Mouse (Mus musculus) gastrocnemius, postnatal 14 days (tissue): ENCODE results near the gene Aunip. TPM values are rescaled to one million over a fixed set of nuclear protein-coding genes. Genes with fewer than 3 reads are reported as not detected.
"Not testable (repeated sequence)": the region's sequence is repeated elsewhere in the genome, so short reads cannot be mapped to it uniquely, and the experiment has no call there.

ENCODE experiments used
- DNase-seq: peaks from one replicate; pipeline ENCODE4 v3.0.0; 2021; ENCODE audit warnings: mixed read lengths
- intact Hi-C: fragments of 180-260 bp; cut with DNase I; formaldehyde crosslinking; loops from one replicate; pipeline ENCODE4 v1.15.1; 2025; ENCODE audit warnings: low total_unique reads
- total RNA-seq, 2 experiments: library from RNA; stranded (reverse); gene quantifications; 2 replicates each; pipeline ENCODE4 v1.2.3; 2021

Aunip gene
- total RNA-seq, 2 experiments from 2014 or later = 0.29 to 0.86 TPM

DNA sequence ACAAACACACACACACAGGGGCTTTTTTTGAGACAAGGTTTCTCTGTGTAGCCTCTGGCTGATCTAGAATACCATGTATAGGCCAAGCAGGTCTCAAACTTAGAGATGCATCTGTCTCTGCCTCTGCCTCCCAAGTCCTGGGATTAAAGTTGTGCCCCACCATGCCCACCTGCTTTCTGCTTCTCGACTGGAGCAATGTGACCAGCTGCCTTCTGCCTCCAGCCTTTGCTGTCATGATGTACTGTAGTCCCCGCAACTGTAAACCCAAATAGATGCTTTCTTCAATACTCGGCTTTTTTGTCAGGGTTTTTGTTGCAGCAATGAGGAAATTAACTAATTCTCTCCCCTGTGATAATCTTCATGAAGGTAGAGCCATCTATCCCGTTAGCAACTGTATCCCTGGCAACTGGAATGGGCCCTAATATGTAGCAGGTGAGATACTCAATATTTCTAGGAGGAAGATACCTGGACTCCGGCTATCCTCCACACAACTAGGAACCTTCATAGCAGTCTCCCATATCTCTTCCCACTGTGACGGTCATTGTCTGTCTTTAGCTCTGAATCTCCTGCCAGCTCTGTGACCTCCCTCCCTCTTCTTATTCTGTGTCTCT lies 27.6 kb upstream of the Aunip start:
- intact Hi-C loops = loop anchor here (10.0 kb wide), 1 partner anchor 228 kb away; the partner anchor contains the start of gene Grrp1
- no peak for DNase-seq

DNA sequence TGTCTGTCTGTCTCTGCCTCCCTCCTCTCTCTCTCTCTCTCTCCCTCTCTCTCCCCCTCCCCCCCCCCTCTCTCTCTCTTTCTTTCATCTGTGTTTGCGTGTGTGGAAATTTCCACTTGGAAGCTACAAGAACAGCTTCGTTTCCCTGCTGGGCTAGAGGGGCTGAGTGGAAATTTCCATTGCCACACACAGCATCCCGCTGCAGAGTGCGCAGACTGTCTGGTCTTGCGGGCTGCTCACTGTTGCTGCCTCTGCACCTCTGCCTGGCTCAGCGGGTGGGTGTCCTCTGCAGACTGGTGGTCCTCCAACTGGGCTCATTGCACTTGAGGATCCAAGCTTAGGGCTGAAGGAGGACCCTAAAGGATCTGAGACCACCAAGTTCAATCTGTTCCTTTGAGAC lies 27.1 kb upstream of the Aunip start:
- intact Hi-C loops = loop anchor here (10.0 kb wide), 1 partner anchor 229 kb away; the partner anchor contains the start of gene Grrp1
- DNase-seq = no peak

DNA sequence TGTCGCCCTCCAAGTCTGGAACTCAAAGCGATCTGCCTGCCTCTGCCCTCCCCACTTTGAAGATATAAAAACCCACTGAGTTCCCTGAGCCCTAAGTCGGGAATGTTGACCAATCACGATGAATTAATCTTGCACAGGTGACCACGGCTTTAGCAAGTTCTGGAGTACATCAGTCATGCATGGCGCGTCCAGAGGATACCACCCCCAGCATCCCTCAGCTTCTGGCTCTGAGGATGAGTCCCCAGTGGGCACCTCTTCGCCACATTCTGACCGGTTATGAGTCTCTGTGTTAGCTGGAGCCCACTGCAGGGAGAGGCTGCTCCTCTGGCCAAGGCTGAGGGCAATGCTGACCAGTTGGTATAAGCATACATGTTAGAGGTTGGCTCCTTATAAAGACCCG lies 26.6 kb upstream of the Aunip start:
- intact Hi-C loops = loop anchor here (10.0 kb wide), 1 partner anchor 229 kb away; the partner anchor contains the start of gene Grrp1
- no peak for DNase-seq

DNA sequence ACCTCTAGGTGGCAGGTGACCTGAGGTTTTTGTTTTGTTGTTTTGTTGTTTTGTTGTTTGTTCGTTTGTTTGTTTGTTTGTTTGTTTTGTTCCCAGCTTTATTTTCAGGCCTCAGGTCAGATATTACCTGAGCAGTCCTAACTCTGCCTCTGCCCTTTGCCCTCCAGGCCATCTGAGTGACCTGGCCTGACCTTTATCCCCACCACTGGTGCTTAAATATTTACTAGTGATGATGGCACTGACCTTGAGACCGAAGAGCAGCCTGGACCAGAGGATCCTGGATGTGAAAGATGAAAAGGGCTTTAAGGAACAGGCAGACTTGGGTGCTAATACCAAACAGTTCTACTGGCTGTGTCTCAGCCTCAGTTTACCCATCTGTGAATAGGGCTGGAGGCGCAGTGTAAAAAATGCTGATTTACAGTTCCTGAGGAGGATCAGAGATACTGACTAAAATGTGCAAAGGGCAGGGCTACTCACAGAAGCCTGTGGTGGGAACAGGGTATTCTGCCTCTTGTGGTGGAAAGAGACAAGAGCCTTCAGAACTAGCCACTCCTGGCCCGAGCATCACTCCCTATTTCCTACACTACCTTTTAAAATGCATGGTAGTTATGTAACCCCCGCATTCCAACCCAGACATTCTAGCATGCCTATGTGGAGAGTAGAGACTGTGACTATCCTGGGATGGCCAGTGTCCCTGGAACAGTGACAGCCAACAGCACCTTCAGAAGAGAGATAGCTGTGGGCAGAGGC lies 25.5 kb upstream of the Aunip start:
- no peak for DNase-seq
- intact Hi-C loops = loop anchor here (10.0 kb wide), 1 partner anchor 231 kb away; the partner anchor contains the start of gene Grrp1

DNA sequence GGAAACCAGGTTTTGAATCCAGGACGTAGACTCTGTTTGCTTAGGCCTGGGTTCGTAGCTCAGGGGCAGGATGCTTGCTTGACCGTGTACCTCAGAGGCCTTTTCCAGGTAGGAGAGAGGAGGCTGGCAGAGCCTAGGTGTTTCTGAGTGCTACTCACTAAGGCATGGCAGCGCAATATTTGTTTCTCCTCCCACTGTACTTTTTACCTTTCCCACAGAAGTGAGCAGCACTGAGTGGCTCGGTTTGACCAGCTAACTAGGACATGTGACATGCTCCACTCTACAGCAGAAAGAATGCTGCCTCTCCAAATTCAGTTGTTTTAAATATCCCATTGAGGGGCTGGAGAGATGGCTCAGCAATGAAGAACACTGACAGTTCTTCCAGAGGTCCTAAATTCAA lies 22.6 kb upstream of the Aunip start:
- intact Hi-C loops = loop anchor here (10.0 kb wide), 1 partner anchor 233 kb away; the partner anchor contains the start of gene Grrp1
- DNase-seq = no peak

DNA sequence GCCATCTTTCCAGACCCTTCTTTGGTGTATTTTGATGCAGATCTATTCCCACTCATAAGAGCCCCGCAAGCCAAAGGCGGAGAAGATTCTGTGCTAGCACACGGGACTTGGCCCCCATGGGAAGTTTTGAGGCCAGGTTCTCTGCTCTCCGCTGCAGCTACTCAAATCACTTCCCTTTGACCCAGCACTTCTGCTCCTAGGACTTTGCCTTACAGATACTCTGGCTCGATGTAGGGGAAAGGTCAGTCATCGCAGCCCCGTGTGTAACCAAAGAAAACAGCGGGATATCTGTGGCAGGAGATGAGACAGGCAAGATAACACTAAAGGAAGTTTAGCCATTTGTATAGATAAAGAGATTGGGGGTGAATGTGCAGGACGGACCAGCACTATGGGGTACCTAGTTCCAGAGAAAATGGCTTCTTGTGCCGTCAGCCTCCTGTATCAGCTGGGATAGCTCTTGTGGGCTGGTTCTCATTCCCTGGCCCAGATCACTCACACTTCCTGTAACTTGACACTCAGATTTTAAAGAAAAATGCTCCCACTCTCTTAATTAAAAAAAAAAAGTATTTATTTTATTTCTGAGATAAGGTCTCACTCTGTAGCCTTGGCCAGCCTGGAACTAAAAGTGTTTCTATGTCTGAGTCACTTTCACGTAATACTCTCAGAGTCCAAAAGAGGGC lies 20.7 kb upstream of the Aunip start:
- no peak for DNase-seq
- intact Hi-C loops = loop anchor here (10.0 kb wide), 1 partner anchor 235 kb away; the partner anchor contains the start of gene Grrp1

DNA sequence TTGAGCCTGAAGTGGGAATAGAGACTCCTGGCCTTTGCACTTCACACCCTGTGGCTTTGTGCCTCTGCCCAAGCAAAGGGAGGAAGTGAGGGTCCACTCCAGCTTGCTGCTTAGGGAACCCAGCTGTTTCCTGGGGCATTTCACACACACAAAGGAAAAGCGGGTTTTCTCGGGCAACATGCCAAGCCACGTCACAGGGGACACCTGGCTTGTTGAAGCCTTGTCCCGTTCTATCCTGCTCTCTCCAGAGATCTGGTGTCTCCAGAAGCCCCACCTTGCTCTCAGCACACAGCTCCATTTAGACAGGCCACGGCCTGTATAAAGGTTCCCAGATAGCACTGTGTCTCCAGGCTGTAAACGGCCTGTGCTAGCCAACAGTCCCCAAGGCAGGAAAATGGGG lies 19.1 kb upstream of the Aunip start:
- no peak for DNase-seq
- intact Hi-C loops = no loop called here

DNA sequence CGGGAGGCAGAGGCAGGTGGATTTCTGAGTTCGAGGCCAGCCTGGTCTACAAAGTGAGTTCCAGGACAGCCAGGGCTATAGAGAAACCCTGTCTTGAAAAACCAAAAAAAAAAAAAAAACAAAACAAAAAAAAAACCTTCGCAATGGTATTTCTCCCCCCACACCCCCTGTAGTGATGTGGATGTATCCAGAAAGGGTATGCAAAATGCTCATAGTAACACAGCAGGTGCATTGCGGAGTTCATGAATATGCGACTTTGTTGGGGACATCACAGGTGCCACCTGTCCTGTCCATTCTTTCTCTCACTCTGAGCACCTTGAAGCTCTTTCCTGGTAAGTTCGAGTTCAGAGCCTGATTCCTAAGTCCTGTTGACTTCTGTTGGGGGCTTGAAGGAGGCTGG lies 16.6 kb upstream of the Aunip start:
- intact Hi-C loops, DNase-seq: not testable (repeated sequence)

DNA sequence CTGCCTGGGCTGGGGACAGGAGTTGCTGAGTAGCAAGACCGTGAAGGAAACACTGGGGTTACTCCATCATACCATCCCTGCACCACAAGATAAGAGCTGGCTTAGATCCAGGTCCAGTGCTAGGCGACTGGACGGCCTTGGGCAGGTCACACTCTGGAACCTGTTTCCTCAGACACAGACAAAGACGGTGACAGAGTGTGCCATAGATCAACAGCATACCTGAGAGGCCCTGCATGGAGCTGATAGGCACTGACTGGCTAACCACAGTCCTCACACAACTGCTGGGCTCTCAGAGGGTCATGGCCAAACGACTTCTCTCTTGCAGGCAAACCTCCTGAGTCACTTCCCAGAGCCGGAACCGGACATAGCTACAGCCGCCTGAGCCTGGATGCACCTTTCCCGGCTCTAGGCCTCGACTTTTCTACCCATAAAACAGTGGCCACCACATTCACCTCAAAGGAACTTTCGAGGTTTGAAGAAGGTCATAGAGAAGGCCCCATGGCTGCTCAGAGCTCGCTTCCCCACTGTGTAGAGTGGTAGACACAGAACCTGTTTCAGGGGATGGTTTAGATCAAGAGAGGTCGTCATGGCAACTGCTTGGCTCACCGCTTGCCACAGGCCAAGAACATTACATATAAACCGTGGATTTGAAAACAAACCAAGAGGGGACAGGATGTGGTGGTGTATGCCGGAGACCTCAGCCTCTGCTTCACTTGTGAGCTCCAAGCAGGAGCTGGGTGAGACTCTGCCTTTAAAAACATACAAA lies 15.8 kb upstream of the Aunip start:
- intact Hi-C loops = no loop called here
- DNase-seq = no peak

DNA sequence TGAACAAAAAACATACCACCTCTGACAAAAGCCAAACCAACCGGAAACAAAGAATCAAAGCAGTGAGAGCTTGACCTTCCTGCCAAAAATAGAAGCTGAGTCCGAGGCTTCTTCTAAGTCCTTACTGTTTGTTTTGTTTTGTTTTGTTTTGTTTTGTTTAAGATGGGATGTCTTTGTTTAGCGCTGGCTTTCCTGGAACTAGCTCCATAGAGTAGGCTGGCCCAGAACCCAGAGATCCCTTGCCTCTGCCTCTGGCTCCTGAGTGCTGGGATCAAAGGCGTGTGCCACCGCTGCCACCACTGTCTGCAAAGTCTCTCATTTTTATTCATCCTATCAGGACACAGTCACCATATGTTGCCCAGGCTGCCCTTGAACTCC lies 15.3 kb upstream of the Aunip start:
- intact Hi-C loops = no loop called here
- DNase-seq = no peak

DNA sequence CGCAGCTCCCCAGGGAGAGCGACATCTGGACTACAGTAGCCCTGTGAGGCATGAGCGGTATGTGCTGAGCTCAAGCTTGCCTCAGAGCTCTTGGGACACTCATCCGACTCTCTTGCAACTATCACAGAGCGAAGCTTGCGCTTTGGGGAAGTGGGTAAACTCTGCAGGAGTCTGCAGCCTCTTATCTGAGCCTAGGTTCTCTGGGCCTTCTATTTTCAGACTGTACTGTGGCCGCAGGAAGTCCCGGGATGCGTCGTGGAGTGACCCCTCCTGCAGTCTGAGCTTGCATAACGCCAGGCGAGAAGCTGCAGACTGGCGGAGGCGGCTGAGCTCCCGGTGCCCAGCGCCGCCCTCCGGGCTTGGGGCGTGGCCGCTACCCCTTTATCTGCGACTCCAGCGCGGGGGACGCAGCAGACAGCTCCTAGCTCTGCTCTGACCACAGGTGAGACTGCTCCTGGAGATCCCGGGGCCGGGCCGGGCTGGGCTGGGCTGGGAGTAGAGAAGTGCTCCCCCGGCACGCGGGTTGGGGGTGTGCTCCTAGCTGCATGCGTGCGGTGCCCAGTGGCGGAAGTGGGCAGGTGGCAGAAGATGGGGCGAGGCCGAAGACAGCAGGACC lies 14.1 kb upstream of the Aunip start, which contains the start of gene Paqr7:
Gene Paqr7 (plus strand): TSS at position 103 of the 616 bp plus-strand sequence.
- intact Hi-C loops = no loop called here
- peak; percentile 70 for DNase-seq

DNA sequence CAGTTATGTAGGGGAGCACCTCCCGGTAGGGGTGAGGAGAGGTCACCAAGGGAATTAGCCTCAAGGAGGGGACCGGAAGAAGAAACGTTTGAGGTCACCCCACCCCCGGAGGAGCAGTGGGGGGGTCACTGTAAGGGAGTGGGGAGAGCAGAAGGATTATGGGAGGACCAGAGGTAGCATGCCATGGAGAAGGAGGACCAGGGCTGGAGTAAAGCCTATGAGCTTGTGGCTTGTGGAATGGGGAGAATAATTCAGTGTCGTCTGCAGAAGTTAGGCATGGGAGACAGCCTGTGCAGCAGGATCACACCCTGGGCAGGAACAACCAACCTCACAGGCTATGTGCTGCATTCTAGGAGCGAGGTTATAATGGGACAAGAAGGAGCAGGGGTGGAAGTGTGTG lies 13.6 kb upstream of the Aunip start:
- intact Hi-C loops = no loop called here

DNA sequence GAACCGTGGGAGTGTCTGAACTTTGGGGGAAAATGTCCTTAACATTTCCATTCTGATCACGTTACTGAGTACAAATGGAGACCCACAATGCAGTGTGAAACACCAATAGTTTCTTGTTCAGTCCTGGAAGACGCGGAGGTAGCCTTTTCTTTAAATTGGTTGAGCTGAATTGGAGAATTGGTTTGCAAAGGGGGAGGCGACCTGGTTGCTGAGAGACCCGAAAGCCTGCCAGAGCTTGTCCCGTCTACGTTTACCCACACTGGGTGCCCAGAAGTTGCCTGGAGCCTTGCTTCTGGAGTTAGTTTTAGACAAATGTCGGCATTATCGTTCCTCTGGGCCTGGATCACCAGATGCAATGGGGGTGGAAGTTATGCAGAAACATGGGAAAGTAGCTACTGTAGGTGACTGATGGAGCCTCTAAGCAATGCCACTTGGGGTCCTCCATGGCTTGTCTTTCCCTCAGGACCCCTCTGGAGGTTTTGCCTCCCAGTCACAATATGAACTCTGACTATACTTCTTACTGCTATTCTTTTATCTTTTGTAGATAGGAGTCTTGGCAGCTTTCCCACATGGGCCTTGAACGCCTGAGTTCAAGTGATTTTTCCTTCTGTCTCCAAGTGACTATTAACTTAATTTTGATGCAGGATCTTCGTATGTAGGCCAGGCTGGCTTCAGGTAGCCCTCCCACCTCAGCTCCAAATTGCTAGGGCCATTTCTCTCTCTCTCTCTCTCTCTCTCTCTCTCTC lies 12.6 kb upstream of the Aunip start:
- intact Hi-C loops = no loop called here
- no peak for DNase-seq

More for the DNA sequence above, 13.6 kb upstream of the Aunip start:
- no peak for DNase-seq

DNA sequence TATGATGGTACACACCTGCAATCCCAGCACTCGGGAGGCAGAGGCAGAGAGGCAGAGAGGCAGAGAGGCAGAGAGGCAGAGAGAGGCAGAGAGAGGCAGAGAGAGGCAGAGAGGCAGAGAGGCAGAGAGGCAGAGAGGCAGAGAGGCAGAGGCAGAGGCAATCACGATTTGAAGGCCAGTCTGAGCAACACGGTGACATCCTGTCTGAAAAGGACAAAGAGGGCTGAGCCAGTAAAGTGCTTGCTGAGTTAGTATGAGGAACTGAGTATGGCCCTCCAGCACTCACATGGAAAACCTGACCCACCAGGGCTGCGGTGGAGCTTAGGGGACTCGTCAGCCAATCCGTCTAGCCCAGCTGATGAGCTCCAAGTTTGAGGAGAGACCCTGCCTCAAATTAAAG lies 11.8 kb upstream of the Aunip start:
- DNase-seq, intact Hi-C loops: not testable (repeated sequence)

DNA sequence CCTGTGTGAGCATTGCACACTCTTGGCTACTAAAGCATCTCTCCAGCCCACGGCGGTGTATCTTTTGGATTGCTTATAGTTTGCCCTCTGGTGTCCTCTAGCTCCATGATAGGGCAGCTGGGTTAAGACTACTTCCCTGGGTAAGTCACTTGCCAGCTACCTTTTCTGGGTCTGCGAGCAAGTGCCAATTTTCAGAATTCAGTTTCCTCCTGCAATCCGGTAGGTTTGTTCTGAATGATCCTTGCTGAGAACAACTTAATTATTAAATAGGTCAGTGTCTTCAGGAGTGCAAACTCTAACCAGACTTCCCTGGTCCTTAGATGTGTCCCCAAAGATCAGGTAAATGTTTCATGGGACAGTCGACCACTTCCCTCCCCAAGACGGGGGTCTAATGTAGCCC lies 9.7 kb upstream of the Aunip start:
- no peak for DNase-seq
- intact Hi-C loops = no loop called here

DNA sequence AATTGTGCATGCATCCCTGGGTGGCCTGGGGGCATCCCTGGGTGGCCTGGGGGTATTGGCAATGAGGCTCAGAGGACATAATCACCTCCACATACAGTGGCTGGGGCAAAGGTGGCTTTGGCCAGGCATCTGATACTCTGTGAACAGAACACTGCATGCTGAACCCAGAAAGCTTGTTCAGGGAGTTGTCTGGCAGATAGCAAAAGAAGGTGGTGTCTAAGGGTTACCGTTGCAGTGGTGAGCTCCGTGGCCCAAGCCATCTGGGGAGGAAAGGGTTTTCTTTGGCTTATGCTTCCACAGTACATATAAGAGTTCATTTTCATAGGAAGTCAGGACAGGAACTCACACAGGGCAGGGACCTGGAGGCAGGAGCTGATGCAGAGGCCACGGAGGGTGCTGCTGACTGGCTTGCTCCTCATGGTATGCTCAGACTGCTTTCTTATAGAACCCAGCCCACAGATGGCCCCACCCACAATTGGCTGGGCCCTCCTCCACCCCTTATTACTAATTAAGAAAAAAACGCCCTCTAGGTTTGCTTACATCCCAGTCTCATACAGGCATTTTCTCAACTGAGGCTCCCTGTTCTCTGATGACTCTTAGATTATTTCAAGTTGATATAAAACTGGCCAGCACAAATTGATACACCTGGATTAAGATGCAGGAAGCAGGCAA lies 7.0 kb upstream of the Aunip start:
- no peak for DNase-seq
- intact Hi-C loops = no loop called here

DNA sequence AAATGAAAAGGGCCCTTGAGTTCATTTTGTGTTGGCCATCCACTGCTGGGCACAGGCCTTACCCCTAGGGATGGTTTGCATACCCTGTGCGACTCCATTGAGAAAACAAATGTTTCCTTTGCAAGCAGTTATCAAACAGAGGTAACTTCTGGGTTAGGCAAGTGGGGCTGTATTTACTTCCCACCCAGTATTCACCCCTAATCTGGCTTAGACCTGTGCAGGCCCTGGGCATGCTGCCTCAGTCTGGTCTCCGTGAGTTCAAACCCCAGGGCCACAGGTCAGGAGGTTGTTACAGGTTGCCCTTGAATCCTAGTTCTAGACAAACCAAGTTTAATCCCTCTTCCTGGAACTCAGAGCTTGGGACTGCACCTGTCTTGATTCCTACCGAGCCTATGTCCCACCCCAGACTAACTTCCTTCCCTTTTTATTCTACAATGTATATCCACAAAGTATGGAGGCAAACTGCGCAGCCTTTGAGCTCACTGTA lies 5.5 kb upstream of the Aunip start:
- intact Hi-C loops = no loop called here
- no peak for DNase-seq
